Mouse (Mus musculus) heart, adult 2 months (tissue): Measurements from ENCODE around the gene Eif4e3.

Experiments used
- CTCF ChIP-seq: fragments of 200-600 bp; IDR thresholded peaks from 2 replicates; pipeline ENCODE4 v1.8.1; 2022; ENCODE audit warnings: antibody characterized with exemption, mild to moderate bottlenecking, moderate library complexity
- POLR2A ChIP-seq: fragments of 200-500 bp; IDR thresholded peaks from 2 replicates; pipeline ENCODE4 v1.6.1; 2011; ENCODE audit warnings: mild to moderate bottlenecking, low read depth, low read length, control low read depth; ENCODE audit not compliant: insufficient read depth

GRCm38 (mm10) chr6:99625803-99626202, 40.8 kb downstream of the Eif4e3 start:
- no peak for TF ChIP-seq CTCF
- no peak for TF ChIP-seq POLR2A
